Comparison of ENCODE assay signal across 13 mouse cellular contexts in the genomic region with DNA sequence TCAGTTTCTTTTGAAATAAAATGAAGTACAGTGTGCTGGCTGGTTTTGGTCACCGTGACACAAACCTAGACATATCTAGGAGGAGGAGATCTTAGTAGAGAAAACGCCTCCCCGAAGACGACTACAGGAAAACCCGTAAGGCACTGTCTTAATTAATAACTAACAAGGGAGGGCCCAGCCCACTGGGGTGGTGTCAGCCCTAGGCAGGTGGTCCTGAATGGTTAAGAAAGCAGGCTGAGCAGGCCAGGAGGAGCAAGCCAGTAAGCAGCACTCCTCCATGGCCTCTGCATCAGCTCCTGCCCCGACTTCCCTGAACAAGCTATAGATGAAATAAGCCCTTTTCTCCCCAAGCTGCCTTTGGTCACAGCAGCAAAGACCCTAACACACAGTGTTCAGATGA. TPM values are rescaled to one million over a fixed set of nuclear protein-coding genes. Genes with fewer than 3 reads are reported as not detected.
DNase-seq lines count a peak whose midpoint lies in the region; ATAC-seq and TF ChIP-seq lines count a peak whose summit lies in the region.
"Had no signal": no experiment of that assay in that cellular context is flagged by ENCODE, and none has a peak within 500 bp of the region (broad histone marks: within the 10 kb centered on the region; RNA-seq: fewer than 3 reads in every experiment).

No protein-coding gene starts in this region.

- no peak overlapping the region for H3K4me3 ChIP-seq in heart, embryonic 13.5 days
- no peak overlapping the region for H3K4me3 ChIP-seq in hindbrain, postnatal 0 days (ENCODE audit: low read length)
- 0 out of 2 replicates have a peak overlapping the region, but pooled peaks have one; percentile 20 for H3K4me3 ChIP-seq in midbrain, embryonic 14.5 days (replicated peaks; ENCODE audit: low read depth, low read length)
- H3K4me3 ChIP-seq: kidney, embryonic 15.5 days had no signal

- no peak overlapping the region for H3K9ac ChIP-seq in heart, embryonic 13.5 days
- no peak overlapping the region for H3K9ac ChIP-seq in hindbrain, postnatal 0 days (replicated peaks; ENCODE audit: low read length)
- H3K9ac ChIP-seq in midbrain, embryonic 14.5 days (replicated peaks; ENCODE audit: low read length), result no peak overlapping the region; the same call in 1 of the 2 replicates
- H3K9ac ChIP-seq: kidney, embryonic 15.5 days had no signal

- H3K27ac ChIP-seq in heart, embryonic 13.5 days (replicated peaks), result peak overlapping the region; percentile 73; the same call in 1 of the 2 replicates
- H3K27ac ChIP-seq in hindbrain, postnatal 0 days, result peak overlapping the region; percentile 69; the same call in 1 of the 2 replicates
- H3K27ac ChIP-seq in midbrain, embryonic 14.5 days (replicated peaks; ENCODE audit: low read depth, low read length), result peak overlapping the region; percentile 84
- H3K27ac ChIP-seq: kidney, embryonic 15.5 days had no signal

- H3K27me3 ChIP-seq in heart, embryonic 13.5 days (replicated peaks), result no peaks in the 10 kb centered on the region
- no peaks in the 10 kb centered on the region for H3K27me3 ChIP-seq in hindbrain, postnatal 0 days (ENCODE audit: insufficient read depth, low read length)
- H3K27me3 ChIP-seq in midbrain, embryonic 14.5 days (ENCODE audit: control insufficient read depth, insufficient read depth, low read length), result no peaks in the 10 kb centered on the region
- H3K27me3 ChIP-seq: kidney, embryonic 15.5 days had no signal

- TF ChIP-seq CTCF in hindbrain, postnatal 0 days (IDR thresholded peaks at IDR 0.05; ENCODE audit: low read depth), result no peak

- peaks cover 66% of the 10 kb centered on the region for H3K36me3 ChIP-seq in heart, embryonic 13.5 days
- peaks cover 25% of the 10 kb centered on the region; the same call in 1 of the 2 replicates for H3K36me3 ChIP-seq in hindbrain, postnatal 0 days (ENCODE audit: insufficient read depth, low read length)
- H3K36me3 ChIP-seq in midbrain, embryonic 14.5 days (ENCODE audit: control insufficient read depth, insufficient read depth, low read length), result peaks cover 34% of the 10 kb centered on the region

- no peaks in the 10 kb centered on the region for H3K9me3 ChIP-seq in heart, embryonic 13.5 days
- H3K9me3 ChIP-seq in hindbrain, postnatal 0 days (ENCODE audit: low read length), result no peaks in the 10 kb centered on the region
- H3K9me3 ChIP-seq in midbrain, embryonic 14.5 days (ENCODE audit: control insufficient read depth, low read length), result no peaks in the 10 kb centered on the region
- H3K9me3 ChIP-seq: kidney, embryonic 15.5 days had no signal

- intact Hi-C loops in heart, postnatal 10 days (cut with DNase I), result no loop called here

- DNase-seq in heart, postnatal 10 days, result no peak
- no peak for DNase-seq in hindbrain, postnatal 0 days (ENCODE audit: low spot score)
- peak; percentile 25 for DNase-seq in midbrain, embryonic 14.5 days
- no peak for DNase-seq in adrenal gland, postnatal 25 days
- DNase-seq in adrenal gland, adult 18-20 months (ENCODE audit: low spot score in 2 of 2), result no peak
- no peak for DNase-seq in lung, postnatal 4 days
- DNase-seq: cerebellum, postnatal 10 days; gastrocnemius, postnatal 36 days; lung, postnatal 14 days; thymus, postnatal 25 days had no signal

- no peak for ATAC-seq in heart, embryonic 13.5 days (ENCODE audit: extremely low read depth, insufficient number of reproducible peaks, low FRiP score, low TSS enrichment)
- ATAC-seq in erythroblast, adult 5-6 weeks (replicated peaks; ENCODE audit: low FRiP score, poor library complexity, severe bottlenecking), result 0 out of 2 replicates have a peak, but pooled peaks have one; percentile 1
- ATAC-seq in hindbrain, postnatal 0 days, result 0 out of 2 replicates have a peak, but pooled peaks have one; percentile 30
- ATAC-seq in midbrain, embryonic 14.5 days (ENCODE audit: low FRiP score, low TSS enrichment), result no peak

- peak overlapping the region; percentile 62; the same call in 1 of the 2 replicates for H3K4me2 ChIP-seq in heart, embryonic 13.5 days
- no peak overlapping the region for H3K4me2 ChIP-seq in hindbrain, postnatal 0 days (ENCODE audit: low read depth, low read length)
- peak overlapping the region; percentile 52 for H3K4me2 ChIP-seq in midbrain, embryonic 14.5 days (ENCODE audit: low read length)
- H3K4me2 ChIP-seq: kidney, embryonic 15.5 days had no signal

- 74% methylated on average over 6 of the region's 6 CpGs for WGBS in heart, embryonic 13.5 days
- WGBS in hindbrain, postnatal 0 days, result 65% methylated on average over 6 of the region's 6 CpGs
- 51% methylated on average over 6 of the region's 6 CpGs for WGBS in midbrain, embryonic 14.5 days

- peaks cover 19% of the 10 kb centered on the region for H3K4me1 ChIP-seq in heart, embryonic 13.5 days
- H3K4me1 ChIP-seq in hindbrain, postnatal 0 days (ENCODE audit: insufficient read depth, low read length), result no peaks in the 10 kb centered on the region
- peaks cover 17% of the 10 kb centered on the region for H3K4me1 ChIP-seq in midbrain, embryonic 14.5 days (ENCODE audit: control insufficient read depth, insufficient read depth, low read length)
- H3K4me1 ChIP-seq: kidney, embryonic 15.5 days had no signal

RNA-seq across cellular contexts. Expression of a gene that starts 16.8 kb away (rescaled TPM):
- polyA plus RNA-seq in heart, embryonic 13.5 days (2015; fragmentation: Nextera tagmentation; extraction: Ambion mirVana), result 20.6 and 21.8 TPM in 2 replicates
- total RNA-seq in heart, postnatal 10 days (2021), result 10 to 100 TPM; 17.3 to 19.5 TPM
- total RNA-seq in erythroblast, adult 5-6 weeks (2015; ENCODE audit: low replicate concordance), result 57.1 and 60.0 TPM in 2 replicates
- 105 and 141 TPM in 2 replicates for total RNA-seq in erythroblast, adult 5-6 weeks (2017; ENCODE audit: low replicate concordance)
- 8.1 and 16.7 TPM in 2 replicates for total RNA-seq in hindbrain, postnatal 0 days (2014; rRNA removed)
- 21.7 and 26.0 TPM in 2 replicates for polyA plus RNA-seq in hindbrain, postnatal 0 days (2015; fragmentation: Nextera tagmentation; extraction: Ambion mirVana)
- polyA plus RNA-seq in midbrain, embryonic 14.5 days (2014; fragmentation: Nextera tagmentation; extraction: Ambion mirVana), result 27.0 and 36.2 TPM in 2 replicates
- total RNA-seq in adrenal gland, postnatal 25 days (2021), result 46.7 and 47.1 TPM in 2 replicates
- 10 to 100 TPM; 36.7 to 47.6 TPM for total RNA-seq in adrenal gland, adult 18-20 months (2021)

RNA-seq across cellular contexts. Expression of a gene that starts 56.3 kb away (rescaled TPM):
- 25.9 and 27.9 TPM in 2 replicates for polyA plus RNA-seq in heart, embryonic 13.5 days (2015; fragmentation: Nextera tagmentation; extraction: Ambion mirVana)
- total RNA-seq in heart, postnatal 10 days (2021), result 10 to 100 TPM; 31.7 to 33.8 TPM
- 16.1 and 19.2 TPM in 2 replicates for total RNA-seq in erythroblast, adult 5-6 weeks (2015; ENCODE audit: low replicate concordance)
- total RNA-seq in erythroblast, adult 5-6 weeks (2017; ENCODE audit: low replicate concordance), result 26.0 and 43.5 TPM in 2 replicates
- total RNA-seq in hindbrain, postnatal 0 days (2014; rRNA removed), result 116 and 132 TPM in 2 replicates
- 24.0 and 30.2 TPM in 2 replicates for polyA plus RNA-seq in hindbrain, postnatal 0 days (2015; fragmentation: Nextera tagmentation; extraction: Ambion mirVana)
- 24.2 and 35.3 TPM in 2 replicates for polyA plus RNA-seq in midbrain, embryonic 14.5 days (2014; fragmentation: Nextera tagmentation; extraction: Ambion mirVana)
- 83.7 and 83.9 TPM in 2 replicates for total RNA-seq in adrenal gland, postnatal 25 days (2021)
- 10 to 100 TPM; 53.8 to 73.0 TPM for total RNA-seq in adrenal gland, adult 18-20 months (2021)

Comparison
In these comparisons a context has a peak if more than half of its experiments do, and no peak if none do; other contexts are left out.
1. ATAC-seq: peak in erythroblast, adult 5-6 weeks (single experiment) and hindbrain, postnatal 0 days (single experiment); none in heart, embryonic 13.5 days (single experiment) and midbrain, embryonic 14.5 days (single experiment).
2. Peak in every context shown above with its lines, with median percentiles within 50 percentile points of each other: H3K27ac ChIP-seq.